Mouse (Mus musculus) CD8-positive naive resting alpha-beta T cell, adult 2 months (primary cell): ENCODE data around the gene Ethe1.

Experiments used
- DNase-seq, 2 experiments: peaks; one replicate each; pipeline ENCODE4 v3.0.0; 2022; ENCODE audit warnings: low read depth in 2 of 2, low spot score in 2 of 2

Ethe1 gene

GRCm38 (mm10) chr7:24574224-24574796 lies 13.0 kb upstream of the Ethe1 start:
- DNase-seq: no peak

GRCm38 (mm10) chr7:24577811-24578210 lies 9.5 kb upstream of the Ethe1 start:
- no peak for DNase-seq

- DNase-seq: no peak
Measured at GRCm38 (mm10) chr7:24584876-24585275, 2.5 kb upstream of the Ethe1 start.

- DNase-seq: no peak
Measured at GRCm38 (mm10) chr7:24585995-24586394, 1.3 kb upstream of the Ethe1 start.

- DNase-seq: no peak
Measured at GRCm38 (mm10) chr7:24586828-24587227, 515 bp upstream of the Ethe1 start.

GRCm38 (mm10) chr7:24588336-24588735 lies 993 bp downstream of the Ethe1 start:
- DNase-seq: no peak

- no peak for DNase-seq
Measured at GRCm38 (mm10) chr7:24591735-24592134, 4.4 kb downstream of the Ethe1 start.

GRCm38 (mm10) chr7:24592163-24592562 lies 4.8 kb downstream of the Ethe1 start:
- no peak for DNase-seq

GRCm38 (mm10) chr7:24592781-24593180 lies 5.4 kb downstream of the Ethe1 start:
- DNase-seq: no peak

- DNase-seq: peak; percentile 48 to 55
Measured at GRCm38 (mm10) chr7:24593621-24594308, 6.4 kb downstream of the Ethe1 start.

GRCm38 (mm10) chr7:24594309-24594803 lies 7.0 kb downstream of the Ethe1 start:
- no peak for DNase-seq

GRCm38 (mm10) chr7:24595464-24595863 lies 8.1 kb downstream of the Ethe1 start:
- DNase-seq: no peak

- DNase-seq: no peak
Measured at GRCm38 (mm10) chr7:24598121-24598520, 10.8 kb downstream of the Ethe1 start.

- no peak for DNase-seq
Measured at GRCm38 (mm10) chr7:24599211-24600067, 12.1 kb downstream of the Ethe1 start.

GRCm38 (mm10) chr7:24600941-24601597 lies 13.7 kb downstream of the Ethe1 start:
- DNase-seq: peak; percentile 88 to 93

GRCm38 (mm10) chr7:24605561-24605960 lies 18.2 kb downstream of the Ethe1 start:
- no peak for DNase-seq

- no peak for DNase-seq
Measured at GRCm38 (mm10) chr7:24606046-24606445, 18.7 kb downstream of the Ethe1 start.

GRCm38 (mm10) chr7:24608017-24608416 lies 20.7 kb downstream of the Ethe1 start:
- peak in 1 of 2 experiments; percentile 51 for DNase-seq

- DNase-seq: no peak
Measured at GRCm38 (mm10) chr7:24608561-24608960, 21.2 kb downstream of the Ethe1 start.

- peak in 1 of 2 experiments; percentile 37 for DNase-seq
Measured at GRCm38 (mm10) chr7:24610144-24610878, 23.0 kb downstream of the Ethe1 start, which contains the start of gene Phldb3. Gene Phldb3, plus strand, starts transcription at chr7:24610763.
